Mouse (Mus musculus): ENCODE measurements around the gene Cwf19l1. TPM values are rescaled to one million over a fixed set of nuclear protein-coding genes. Genes with fewer than 3 reads are reported as not detected.
"Not testable (repeated sequence)": the region's sequence is repeated elsewhere in the genome, so short reads cannot be mapped to it uniquely, and the experiment has no call there.

Gene Cwf19l1
- polyA plus RNA-seq, 1 experiment: 5.5 TPM

DNA sequence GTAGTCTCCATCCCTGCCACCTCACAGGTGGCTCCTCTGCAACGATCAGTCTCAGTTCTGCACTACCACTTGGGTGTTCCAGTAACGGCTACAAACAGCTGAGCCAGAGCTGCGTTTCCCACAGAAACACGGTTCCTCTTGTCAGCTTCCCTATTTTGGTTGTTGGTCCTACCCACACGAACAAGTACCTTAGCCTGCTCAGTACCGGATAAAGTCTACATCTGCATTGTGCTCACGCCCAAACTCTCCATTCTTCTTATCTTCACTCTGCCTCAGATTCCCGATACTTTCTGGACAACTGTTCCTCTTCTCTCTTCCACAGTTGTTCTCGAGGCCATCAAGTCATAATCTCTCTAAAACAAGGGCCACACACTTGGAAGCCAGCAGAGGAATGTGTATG, 8.7 kb upstream of the Cwf19l1 start:
- DNase-seq (ENCODE audit: low read depth in 1 of 2, low spot score in 2 of 2): peak in 1 of 2 experiments; percentile 28
- Histone ChIP-seq H3K4me1 (ENCODE audit: control insufficient read depth, insufficient read depth, insufficient read length) (peaks cover 11% of the 10 kb centered on the region; the same call in 1 of the 2 replicates), H3K27ac (ENCODE audit: insufficient read depth, low read length) (peak overlapping the region; percentile 16; the same call in 1 of the 2 replicates), H3K36me3 (ENCODE audit: control insufficient read depth, insufficient read depth, low read length) (peaks cover 14% of the 10 kb centered on the region), H3K27me3 (ENCODE audit: control insufficient read depth, insufficient read depth, low read length) (no peaks in the 10 kb centered on the region), H3K4me3 (ENCODE audit: extremely low read depth, insufficient read depth, insufficient read length) (no peak overlapping the region)
- WGBS: 22% methylated on average over 9 of the region's 9 CpGs
- TF ChIP-seq CTCF (IDR thresholded peaks at IDR 0.05; ENCODE audit: extremely low read depth, insufficient read depth, insufficient read length, insufficient replicate concordance) (no peak), POLR2A (IDR thresholded peaks at IDR 0.05; ENCODE audit: low read depth, low read length) (no peak)

DNA sequence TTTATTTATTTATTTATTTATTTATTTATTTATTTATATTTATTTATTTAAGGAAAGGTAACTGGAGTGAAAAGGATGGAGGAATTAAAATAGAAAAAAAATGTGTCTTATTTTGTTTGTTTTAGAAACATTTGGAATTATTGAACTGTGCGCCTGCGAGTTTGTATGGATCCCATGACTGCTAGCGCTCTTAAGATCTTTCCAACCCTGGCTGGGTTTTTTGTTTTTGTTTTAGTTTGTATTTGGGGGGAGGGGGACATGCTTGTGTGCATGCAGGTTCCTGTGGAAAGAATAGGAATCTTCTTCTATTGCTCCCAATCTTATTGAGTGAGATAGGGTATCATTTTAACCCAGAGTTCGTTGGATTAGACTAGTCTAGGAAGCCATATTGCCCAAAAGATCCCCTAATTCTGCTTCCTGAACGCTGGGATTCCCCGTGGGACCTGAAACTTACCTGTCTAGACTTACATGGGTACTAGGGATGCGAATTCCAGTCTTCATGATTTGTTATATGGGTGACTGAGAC, 347 bp upstream of the Cwf19l1 start:
- WGBS: 41% methylated on average over 7 of the region's 7 CpGs
- no peak for DNase-seq (ENCODE audit: low read depth in 1 of 2, low spot score in 2 of 2)
- Histone ChIP-seq H3K27me3 (ENCODE audit: control insufficient read depth, insufficient read depth, low read length) (no peaks in the 10 kb centered on the region), H3K36me3 (ENCODE audit: control insufficient read depth, insufficient read depth, low read length) (peaks cover 6% of the 10 kb centered on the region), H3K4me1 (ENCODE audit: control insufficient read depth, insufficient read depth, insufficient read length) (no peaks in the 10 kb centered on the region), H3K27ac (ENCODE audit: insufficient read depth, low read length) (no peak overlapping the region), H3K4me3 (ENCODE audit: extremely low read depth, insufficient read depth, insufficient read length) (no peak overlapping the region)
- no peak for TF ChIP-seq CTCF (IDR thresholded peaks at IDR 0.05; ENCODE audit: extremely low read depth, insufficient read depth, insufficient read length, insufficient replicate concordance)
- no peak for TF ChIP-seq POLR2A (IDR thresholded peaks at IDR 0.05; ENCODE audit: low read depth, low read length)

DNA sequence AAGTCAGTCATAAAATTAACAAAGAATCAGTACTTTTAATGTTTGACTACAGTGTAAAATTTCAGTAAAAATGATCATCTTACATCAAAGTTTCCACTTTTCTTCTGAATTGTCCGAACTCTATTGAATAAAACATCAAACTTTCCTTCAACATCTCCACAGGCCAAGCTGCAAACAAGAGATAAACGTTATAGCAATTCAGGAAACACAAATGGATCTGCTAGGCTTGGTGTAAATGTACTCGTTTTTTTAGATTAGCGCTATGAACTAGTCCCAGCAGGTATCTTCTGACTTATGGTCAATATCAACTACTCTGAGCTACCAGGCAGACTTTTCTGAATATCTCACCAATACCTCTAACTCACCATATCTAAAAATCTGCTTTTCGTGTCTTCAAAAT, 2.8 kb downstream of the Cwf19l1 start:
- no peak overlapping the region for H3K4me3 ChIP-seq (ENCODE audit: extremely low read depth, insufficient read depth, insufficient read length)
- H3K4me1 ChIP-seq (ENCODE audit: control insufficient read depth, insufficient read depth, insufficient read length): no peaks in the 10 kb centered on the region
- TF ChIP-seq CTCF (IDR thresholded peaks at IDR 0.05; ENCODE audit: extremely low read depth, insufficient read depth, insufficient read length, insufficient replicate concordance) (no peak), POLR2A (IDR thresholded peaks at IDR 0.05; ENCODE audit: low read depth, low read length) (no peak)
- DNase-seq (ENCODE audit: low read depth in 1 of 2, low spot score in 2 of 2): no peak
- 91% methylated on average over 5 of the region's 5 CpGs for WGBS
- no peaks in the 10 kb centered on the region for H3K27me3 ChIP-seq (ENCODE audit: control insufficient read depth, insufficient read depth, low read length)
- no peak overlapping the region for H3K27ac ChIP-seq (ENCODE audit: insufficient read depth, low read length)
- peaks cover 15% of the 10 kb centered on the region for H3K36me3 ChIP-seq (ENCODE audit: control insufficient read depth, insufficient read depth, low read length)

DNA sequence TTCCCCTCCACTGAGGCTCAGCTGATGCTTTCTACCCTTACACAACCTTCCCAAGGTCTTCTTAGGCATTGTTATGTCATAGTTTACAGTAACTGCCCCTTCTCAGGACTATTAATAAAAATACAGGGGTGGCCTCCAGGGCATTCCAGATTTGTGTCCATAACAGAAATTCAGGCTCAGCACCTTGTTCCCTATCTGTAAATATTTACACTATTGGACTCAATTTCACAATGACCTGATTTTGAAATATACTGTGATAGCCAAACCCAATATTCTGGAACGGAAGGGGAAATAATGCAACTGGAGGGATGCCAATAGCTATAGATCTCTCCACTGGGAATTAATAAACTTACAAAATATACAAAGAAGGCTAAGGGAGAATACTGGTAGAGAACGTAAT, 7.1 kb downstream of the Cwf19l1 start:
- Histone ChIP-seq H3K4me3 (ENCODE audit: extremely low read depth, insufficient read depth, insufficient read length) (no peak overlapping the region), H3K27me3 (ENCODE audit: control insufficient read depth, insufficient read depth, low read length) (no peaks in the 10 kb centered on the region), H3K27ac (ENCODE audit: insufficient read depth, low read length) (no peak overlapping the region), H3K4me1 (ENCODE audit: control insufficient read depth, insufficient read depth, insufficient read length) (no peaks in the 10 kb centered on the region), H3K36me3 (ENCODE audit: control insufficient read depth, insufficient read depth, low read length) (peaks cover 46% of the 10 kb centered on the region)
- DNase-seq (ENCODE audit: low read depth in 1 of 2, low spot score in 2 of 2): no peak
- 85% methylated on average over 2 of the region's 2 CpGs for WGBS
- TF ChIP-seq CTCF (IDR thresholded peaks at IDR 0.05; ENCODE audit: extremely low read depth, insufficient read depth, insufficient read length, insufficient replicate concordance) (no peak), POLR2A (IDR thresholded peaks at IDR 0.05; ENCODE audit: low read depth, low read length) (no peak)

DNA sequence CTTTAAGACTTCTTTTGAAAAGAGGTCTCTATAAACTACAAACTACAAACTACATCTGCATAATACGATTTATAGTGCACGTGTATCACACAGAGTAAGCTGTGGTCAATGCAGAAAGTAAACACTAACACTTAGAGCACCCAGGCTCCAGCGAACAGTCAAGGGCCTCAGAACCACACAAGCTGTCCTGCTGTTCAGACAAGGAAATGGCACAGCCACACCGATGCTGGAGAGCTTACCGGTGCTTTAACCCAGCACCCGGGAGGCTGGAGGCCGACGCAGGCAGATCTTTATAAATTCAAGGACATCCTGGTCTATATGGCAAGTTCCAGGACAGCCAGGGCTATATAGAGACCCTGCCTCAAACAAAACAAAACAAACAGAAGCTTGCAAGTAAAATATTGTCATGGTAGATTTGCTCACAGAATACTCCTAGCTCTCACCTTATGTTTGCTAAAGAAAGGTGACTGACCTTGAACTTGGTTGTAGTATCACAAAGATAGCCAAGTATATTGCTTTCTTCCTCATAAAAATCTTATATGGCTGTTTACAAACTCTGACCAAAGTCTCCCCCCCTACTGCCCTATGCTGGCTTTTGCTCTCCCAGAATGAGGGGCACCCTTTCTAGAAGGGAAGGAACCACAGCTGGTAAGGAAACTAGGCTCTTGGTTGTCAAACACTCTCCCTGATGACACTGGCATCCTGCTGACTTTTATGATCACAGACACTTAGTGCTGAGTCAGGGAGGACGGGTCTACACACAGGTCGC, 7.8 kb downstream of the Cwf19l1 start:
- H3K36me3 ChIP-seq (ENCODE audit: control insufficient read depth, insufficient read depth, low read length): peaks cover 50% of the 10 kb centered on the region
- no peak for DNase-seq (ENCODE audit: low read depth in 1 of 2, low spot score in 2 of 2)
- H3K4me3 ChIP-seq (ENCODE audit: extremely low read depth, insufficient read depth, insufficient read length): no peak overlapping the region
- TF ChIP-seq POLR2A (IDR thresholded peaks at IDR 0.05; ENCODE audit: low read depth, low read length) (no peak), CTCF (IDR thresholded peaks at IDR 0.05; ENCODE audit: extremely low read depth, insufficient read depth, insufficient read length, insufficient replicate concordance) (no peak)
- H3K27ac ChIP-seq (ENCODE audit: insufficient read depth, low read length): no peak overlapping the region
- H3K27me3 ChIP-seq (ENCODE audit: control insufficient read depth, insufficient read depth, low read length): no peaks in the 10 kb centered on the region
- H3K4me1 ChIP-seq (ENCODE audit: control insufficient read depth, insufficient read depth, insufficient read length): no peaks in the 10 kb centered on the region
- WGBS: 91% methylated on average over 10 of the region's 10 CpGs

DNA sequence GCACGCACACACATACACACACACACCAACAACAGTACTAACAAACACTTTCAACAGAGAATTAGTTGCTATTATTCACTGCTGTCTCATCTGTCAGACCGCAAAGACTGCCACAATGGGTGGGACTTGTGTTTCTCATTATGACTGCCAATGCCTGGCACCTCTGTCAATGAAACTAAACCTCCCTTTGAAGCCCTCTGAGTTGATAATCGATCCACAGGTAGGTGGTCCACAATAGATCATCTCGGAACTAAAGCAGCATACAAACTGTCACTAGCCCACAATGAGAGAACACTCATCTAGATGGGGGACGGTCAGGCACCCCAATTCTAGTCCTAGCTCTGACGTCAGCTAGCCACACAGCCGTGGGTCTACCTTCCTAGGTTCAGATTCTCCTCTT, 14.5 kb downstream of the Cwf19l1 start:
- H3K36me3 ChIP-seq (ENCODE audit: control insufficient read depth, insufficient read depth, low read length): peaks cover 38% of the 10 kb centered on the region
- H3K4me1 ChIP-seq (ENCODE audit: control insufficient read depth, insufficient read depth, insufficient read length): peaks cover 16% of the 10 kb centered on the region; the same call in 1 of the 2 replicates
- TF ChIP-seq POLR2A (IDR thresholded peaks at IDR 0.05; ENCODE audit: low read depth, low read length) (no peak), CTCF (IDR thresholded peaks at IDR 0.05; ENCODE audit: extremely low read depth, insufficient read depth, insufficient read length, insufficient replicate concordance) (no peak)
- WGBS: 94% methylated on average over 7 of the region's 7 CpGs
- no peak for DNase-seq (ENCODE audit: low read depth in 1 of 2, low spot score in 2 of 2)
- no peaks in the 10 kb centered on the region for H3K27me3 ChIP-seq (ENCODE audit: control insufficient read depth, insufficient read depth, low read length)
- H3K4me3 ChIP-seq (ENCODE audit: extremely low read depth, insufficient read depth, insufficient read length): no peak overlapping the region
- H3K27ac ChIP-seq (ENCODE audit: insufficient read depth, low read length): no peak overlapping the region

DNA sequence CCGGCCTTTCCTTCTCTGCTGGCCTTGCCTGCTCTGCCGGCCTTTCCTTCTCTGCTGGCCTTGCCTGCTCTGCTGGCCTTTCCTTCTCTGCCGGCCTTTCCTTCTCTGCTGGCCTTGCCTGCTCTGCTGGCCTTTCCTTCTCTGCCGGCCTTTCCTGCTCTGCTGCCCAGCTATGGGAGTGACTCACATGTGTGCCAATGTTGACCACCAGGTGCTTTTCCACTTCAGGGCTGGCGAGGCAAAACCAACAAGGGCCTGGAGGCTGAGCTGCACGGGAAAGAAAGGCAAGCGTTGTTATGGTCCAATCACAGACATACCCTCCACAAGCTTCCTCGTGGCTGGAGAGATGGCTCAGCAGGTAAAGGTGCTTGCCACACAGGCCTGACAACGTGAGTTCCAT, 15.0 kb downstream of the Cwf19l1 start:
- H3K4me3 ChIP-seq (ENCODE audit: extremely low read depth, insufficient read depth, insufficient read length); H3K27me3 ChIP-seq (ENCODE audit: control insufficient read depth, insufficient read depth, low read length); H3K27ac ChIP-seq (ENCODE audit: insufficient read depth, low read length); DNase-seq (ENCODE audit: low read depth in 1 of 2, low spot score in 2 of 2): not testable (repeated sequence)
- Histone ChIP-seq H3K36me3 (ENCODE audit: control insufficient read depth, insufficient read depth, low read length) (peaks cover 38% of the 10 kb centered on the region), H3K4me1 (ENCODE audit: control insufficient read depth, insufficient read depth, insufficient read length) (peaks cover 20% of the 10 kb centered on the region; the same call in 1 of the 2 replicates)
- WGBS: 93% methylated on average over 8 of the region's 9 CpGs

All from spleen, adult 2 months (tissue).